Mouse (Mus musculus): ENCODE results near the gene Hs6st1. TPM values are rescaled to one million over a fixed set of nuclear protein-coding genes. Genes with fewer than 3 reads are reported as not detected.
A peak's percentile ranks its signal among the peaks of the same experiment; 100 is the strongest.

Hs6st1 gene
- total RNA-seq, 2 experiments from 2014 or later: 8.9 to 11.5 TPM

- no peak for ATAC-seq (replicated peaks; ENCODE audit: poor library complexity, severe bottlenecking)
Observed at GRCm38 (mm10) chr1:36064223-36064622, 4.0 kb upstream of the Hs6st1 start.

- ATAC-seq (replicated peaks; ENCODE audit: poor library complexity, severe bottlenecking): peak; percentile 66
Observed at GRCm38 (mm10) chr1:36064861-36065760, 3.1 kb upstream of the Hs6st1 start.

DNA sequence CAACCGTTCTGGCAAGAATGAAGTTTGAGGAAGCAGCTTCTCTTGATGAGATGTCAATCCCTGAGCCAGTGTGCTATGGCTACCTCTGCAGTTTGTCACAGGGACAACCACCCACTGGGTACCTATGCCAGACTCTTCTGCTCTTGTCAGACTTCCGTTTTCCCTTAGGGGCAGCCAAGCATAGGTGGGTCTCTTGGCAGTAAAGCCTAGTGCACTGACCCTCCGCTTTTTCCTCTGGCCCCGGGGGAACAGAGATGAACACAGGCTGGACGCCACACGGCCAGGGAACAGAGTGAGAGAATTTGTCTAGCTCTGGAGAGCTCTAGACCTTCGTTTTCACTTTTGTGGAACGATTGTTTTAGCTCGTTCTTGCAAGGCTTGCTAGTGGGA is 2.4 kb upstream of the Hs6st1 start:
- no peak for ATAC-seq (replicated peaks; ENCODE audit: poor library complexity, severe bottlenecking)

- no peak for ATAC-seq (replicated peaks; ENCODE audit: poor library complexity, severe bottlenecking)
Observed at GRCm38 (mm10) chr1:36066216-36066980, 1.8 kb upstream of the Hs6st1 start.

DNA sequence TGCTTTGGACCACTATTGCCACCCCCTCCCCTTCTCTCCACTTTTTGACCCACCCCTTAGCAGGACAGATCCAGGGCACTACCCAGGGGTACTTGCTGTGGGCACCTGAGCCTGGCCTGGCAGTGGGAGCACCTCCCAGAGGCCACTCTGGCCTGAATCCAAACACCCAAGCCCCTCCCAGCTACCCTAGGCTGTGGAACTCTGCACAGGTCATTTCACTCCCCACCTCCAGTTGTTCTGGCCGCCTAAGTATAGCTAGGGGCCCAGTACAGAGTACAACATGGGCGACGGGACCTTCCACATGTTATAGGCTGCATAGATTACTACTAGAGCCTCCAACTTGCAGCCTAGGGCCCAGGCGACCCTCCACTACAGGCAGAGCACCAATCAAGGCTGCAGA is 999 bp upstream of the Hs6st1 start:
- no peak for ATAC-seq (replicated peaks; ENCODE audit: poor library complexity, severe bottlenecking)

DNA sequence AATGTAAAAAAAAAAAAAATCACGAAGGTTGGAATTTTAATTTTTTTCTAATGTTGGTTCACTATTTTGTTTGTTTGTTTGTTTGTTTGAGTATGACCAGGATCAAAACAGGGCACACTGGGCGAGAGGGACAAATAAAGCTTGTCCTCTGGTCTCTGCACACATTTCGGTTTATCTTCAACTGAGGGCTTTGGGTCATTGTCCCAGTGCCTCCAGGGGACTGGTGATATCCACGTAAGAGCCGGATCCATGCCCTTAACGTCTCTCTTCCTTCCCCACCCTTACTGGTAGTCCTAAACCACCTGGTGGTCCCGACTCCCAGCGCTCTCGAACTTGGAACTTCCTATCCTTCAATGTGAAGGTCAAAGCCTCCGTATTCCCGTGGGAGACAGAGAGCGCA is 589 bp upstream of the Hs6st1 start:
- ATAC-seq (replicated peaks; ENCODE audit: poor library complexity, severe bottlenecking): no peak

DNA sequence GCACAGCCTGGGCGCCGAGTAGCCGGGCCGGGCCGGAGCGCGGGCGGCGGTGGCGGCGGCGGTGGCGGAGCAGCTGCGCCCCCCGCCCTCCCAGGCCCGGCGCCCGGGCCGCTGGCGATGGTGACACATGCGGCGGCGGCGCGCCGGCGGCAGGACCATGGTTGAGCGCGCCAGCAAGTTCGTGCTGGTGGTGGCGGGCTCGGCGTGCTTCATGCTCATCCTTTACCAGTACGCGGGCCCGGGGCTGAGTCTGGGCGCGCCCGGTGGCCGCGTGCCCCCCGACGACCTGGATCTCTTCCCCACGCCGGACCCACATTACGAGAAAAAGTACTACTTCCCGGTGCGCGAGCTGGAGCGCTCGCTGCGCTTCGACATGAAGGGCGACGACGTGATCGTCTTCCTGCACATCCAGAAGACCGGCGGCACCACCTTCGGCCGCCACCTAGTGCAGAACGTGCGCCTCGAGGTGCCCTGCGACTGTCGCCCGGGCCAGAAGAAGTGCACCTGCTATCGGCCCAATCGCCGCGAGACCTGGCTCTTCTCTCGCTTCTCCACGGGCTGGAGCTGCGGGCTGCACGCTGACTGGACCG is 426 bp downstream of the Hs6st1 start:
- ATAC-seq (replicated peaks; ENCODE audit: poor library complexity, severe bottlenecking): 0 out of 2 replicates have a peak, but pooled peaks have one; percentile 4

GRCm38 (mm10) chr1:36069291-36069771 is 1.1 kb downstream of the Hs6st1 start:
- ATAC-seq (replicated peaks; ENCODE audit: poor library complexity, severe bottlenecking): peak; percentile 10; the same call in 1 of the 2 replicates

GRCm38 (mm10) chr1:36070190-36070589 is 2.0 kb downstream of the Hs6st1 start:
- no peak for ATAC-seq (replicated peaks; ENCODE audit: poor library complexity, severe bottlenecking)

- no peak for ATAC-seq (replicated peaks; ENCODE audit: poor library complexity, severe bottlenecking)
Observed at GRCm38 (mm10) chr1:36070740-36071139, 2.5 kb downstream of the Hs6st1 start.

- ATAC-seq (replicated peaks; ENCODE audit: poor library complexity, severe bottlenecking): 0 out of 2 replicates have a peak, but pooled peaks have one; percentile 5
Observed at GRCm38 (mm10) chr1:36071176-36071575, 3.0 kb downstream of the Hs6st1 start.

DNA sequence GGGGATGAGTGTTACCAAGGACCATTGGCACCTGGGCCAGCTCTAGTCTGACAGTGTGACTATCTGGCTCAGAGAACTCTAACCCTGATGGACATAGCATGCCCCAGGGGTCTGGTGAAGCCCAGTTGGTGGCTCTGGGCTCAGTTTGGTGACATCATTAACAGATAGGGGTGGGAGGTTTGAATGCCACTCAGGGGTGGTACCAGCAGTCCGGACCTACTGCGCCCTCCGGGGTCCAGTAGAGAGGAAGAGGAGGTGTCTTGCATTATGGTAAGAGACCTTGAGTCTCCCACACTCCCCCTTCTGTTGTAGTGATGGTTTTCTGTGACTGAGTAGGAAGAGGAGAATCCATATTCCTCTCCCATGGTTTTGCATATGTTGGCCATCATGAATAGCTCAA is 3.4 kb downstream of the Hs6st1 start:
- ATAC-seq (replicated peaks; ENCODE audit: poor library complexity, severe bottlenecking): no peak

- no peak for ATAC-seq (replicated peaks; ENCODE audit: poor library complexity, severe bottlenecking)
Observed at GRCm38 (mm10) chr1:36072588-36073556, 4.7 kb downstream of the Hs6st1 start.

DNA sequence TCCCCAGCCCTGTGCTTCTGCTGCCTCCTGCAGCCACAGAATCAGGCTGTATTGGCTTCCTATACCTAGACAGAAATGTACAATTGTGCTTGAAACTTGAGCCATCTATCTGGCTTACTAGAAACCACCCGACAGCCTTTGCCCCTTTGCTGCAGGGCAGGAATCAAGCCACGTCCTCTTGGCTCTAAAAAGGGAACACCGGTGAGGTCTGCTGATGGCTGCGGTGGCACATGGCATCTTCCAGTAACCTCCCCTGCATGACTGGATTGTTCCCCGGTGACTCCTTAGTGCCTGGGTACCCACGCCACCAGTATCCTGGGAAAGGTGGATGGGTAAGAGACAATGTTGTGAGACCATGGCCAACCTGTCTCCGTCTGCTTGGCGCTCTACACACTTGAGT is 5.4 kb downstream of the Hs6st1 start:
- no peak for ATAC-seq (replicated peaks; ENCODE audit: poor library complexity, severe bottlenecking)

- no peak for ATAC-seq (replicated peaks; ENCODE audit: poor library complexity, severe bottlenecking)
Observed at GRCm38 (mm10) chr1:36074197-36074596, 6.0 kb downstream of the Hs6st1 start.

DNA sequence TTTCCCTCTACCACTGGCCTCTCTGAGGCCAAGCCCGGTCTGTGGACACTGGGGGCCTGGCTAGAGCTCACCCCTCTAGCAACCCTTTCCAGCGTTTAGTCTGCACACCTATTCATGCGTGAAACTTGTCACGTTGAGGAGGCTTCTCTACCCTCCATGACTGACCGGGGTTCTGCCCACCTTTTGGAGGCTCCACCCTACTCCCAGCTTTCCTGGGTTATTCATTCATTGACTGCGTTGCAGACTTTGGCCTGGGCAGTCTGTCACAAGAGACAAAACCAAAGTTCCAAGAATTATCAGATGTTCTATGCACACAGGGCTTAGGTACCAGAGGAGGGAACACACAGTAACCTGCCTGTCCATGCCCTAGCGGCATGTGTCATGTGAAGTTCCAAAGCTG is 6.8 kb downstream of the Hs6st1 start:
- ATAC-seq (replicated peaks; ENCODE audit: poor library complexity, severe bottlenecking): no peak

DNA sequence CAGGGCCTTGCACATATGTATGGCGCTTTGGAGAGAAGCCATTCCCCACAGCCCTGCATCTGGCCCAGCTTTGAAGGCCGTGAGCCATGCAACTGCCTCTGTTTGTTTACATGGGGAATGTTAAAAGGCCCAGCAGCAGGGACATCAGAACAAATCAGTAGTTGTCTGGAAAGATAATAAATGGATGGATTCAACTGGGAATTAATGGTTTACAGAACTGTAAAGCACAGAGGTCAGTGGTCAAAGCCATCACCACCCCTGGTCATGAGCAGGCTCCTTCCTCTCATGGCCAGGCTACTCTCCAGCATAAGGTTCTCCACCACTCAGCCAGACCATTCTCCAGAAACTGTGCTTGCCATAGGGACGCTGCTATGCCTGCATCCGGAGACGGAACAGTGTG is 7.5 kb downstream of the Hs6st1 start:
- ATAC-seq (replicated peaks; ENCODE audit: poor library complexity, severe bottlenecking): no peak

- no peak for ATAC-seq (replicated peaks; ENCODE audit: poor library complexity, severe bottlenecking)
Observed at GRCm38 (mm10) chr1:36077084-36077483, 8.9 kb downstream of the Hs6st1 start.

GRCm38 (mm10) chr1:36078250-36078649 is 10.1 kb downstream of the Hs6st1 start:
- ATAC-seq (replicated peaks; ENCODE audit: poor library complexity, severe bottlenecking): no peak

DNA sequence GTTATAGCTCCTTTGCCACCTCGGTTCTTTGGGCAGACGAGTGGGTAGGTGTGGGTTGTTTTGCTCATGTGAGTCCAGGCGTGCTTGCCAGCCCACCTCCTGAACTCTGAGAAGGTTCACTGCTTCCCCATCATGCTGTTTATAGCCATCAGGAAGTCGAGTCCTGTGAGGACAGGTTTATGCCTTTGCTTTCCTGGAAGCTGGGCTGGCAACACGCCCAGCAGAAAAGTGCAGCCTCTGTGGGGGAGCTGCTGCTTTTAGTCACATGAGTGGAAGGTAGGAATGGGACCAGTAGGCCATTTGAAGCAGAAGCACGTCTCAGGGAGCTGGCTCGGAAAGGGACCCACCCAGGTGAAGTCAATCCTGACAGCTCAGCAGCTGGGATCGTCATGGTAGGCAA is 11.5 kb downstream of the Hs6st1 start:
- ATAC-seq (replicated peaks; ENCODE audit: poor library complexity, severe bottlenecking): no peak
